Mouse (Mus musculus) gastrocnemius, postnatal 25 days (tissue): ENCODE measurements around the gene Inha. TPM values are rescaled to one million over a fixed set of nuclear protein-coding genes. Genes with fewer than 3 reads are reported as not detected.

Experiments used
- DNase-seq: peaks from one replicate; pipeline ENCODE4 v3.0.0; 2022
- total RNA-seq, 2 experiments: library from RNA; stranded (reverse); gene quantifications; 1 replicate in 1 of 2; 2 replicates in 1 of 2; pipeline ENCODE4 v1.2.3; 2021

Inha gene
- total RNA-seq, 2 experiments from 2014 or later, result 3.8 to 4.1 TPM

GRCm38 (mm10) chr1:75521321-75522031, 14.6 kb downstream of the Inha start, which contains the start of gene Stk11ip:
Gene Stk11ip (plus strand): TSS chr1:75521529.
- DNase-seq, result peak; percentile 91

DNA sequence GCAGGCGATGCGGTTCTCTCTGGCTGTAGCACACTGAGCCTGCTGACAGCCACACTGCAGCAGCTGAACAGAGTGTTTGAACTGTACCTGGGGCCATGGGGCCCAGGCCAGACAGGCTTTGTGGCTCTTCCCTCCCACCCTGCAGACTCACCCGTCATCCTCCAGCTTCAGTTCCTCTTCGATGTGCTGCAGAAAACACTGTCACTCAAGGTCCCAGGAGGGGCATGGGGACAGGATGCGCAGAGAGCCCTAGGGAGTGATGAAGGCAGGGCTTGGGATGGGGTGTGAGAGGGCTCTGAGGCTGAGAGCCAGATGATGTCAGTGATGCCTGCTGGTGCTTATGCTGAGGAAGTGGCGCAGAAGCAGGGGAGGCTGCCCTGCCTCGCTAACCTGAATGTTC, 17.8 kb downstream of the Inha start:
- no peak for DNase-seq

GRCm38 (mm10) chr1:75530546-75530945, 23.7 kb downstream of the Inha start:
- no peak for DNase-seq

DNA sequence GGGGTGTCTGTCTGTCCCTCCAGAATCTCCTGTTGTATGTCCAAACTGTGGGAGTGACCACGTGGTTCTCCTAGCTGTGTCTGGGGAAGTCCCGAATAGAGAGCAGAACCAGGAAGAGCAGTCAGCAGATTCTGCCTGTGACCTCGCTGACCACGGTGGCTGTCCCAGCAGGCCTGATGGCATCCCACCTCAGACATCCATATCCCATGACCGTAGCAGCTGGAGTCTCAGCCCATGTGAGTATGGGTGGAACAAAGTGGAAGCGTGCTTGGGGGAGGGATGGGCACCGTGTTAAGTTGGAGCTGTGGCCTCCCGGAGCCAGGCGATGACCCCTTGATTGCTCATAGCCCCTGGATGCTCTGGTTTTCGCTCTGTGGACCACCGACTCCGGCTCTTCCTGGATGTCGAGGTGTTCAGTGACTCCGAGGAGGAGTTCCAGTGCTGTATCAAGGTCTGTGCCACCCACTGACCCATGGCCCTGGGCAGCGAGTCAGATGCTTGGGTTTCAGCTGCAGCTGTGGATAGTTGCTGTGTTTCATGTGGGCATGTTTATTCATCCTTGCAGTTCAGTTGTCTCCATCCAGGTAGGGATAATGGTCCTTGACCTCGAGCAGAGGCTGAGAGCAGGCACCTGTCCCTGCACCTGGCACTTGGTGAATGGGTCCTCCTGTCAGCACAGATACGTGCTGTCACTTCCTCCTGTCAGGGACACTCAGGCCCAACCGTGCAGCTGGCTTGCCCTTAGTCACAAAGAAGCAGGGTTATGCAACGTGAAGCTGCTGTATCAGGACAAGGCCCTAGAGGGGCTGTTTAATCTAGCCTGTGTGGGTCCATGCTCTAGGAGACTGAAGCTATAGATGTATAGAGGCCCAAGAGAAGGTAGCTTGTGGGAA, 25.6 kb downstream of the Inha start:
- DNase-seq, result no peak

- no peak for DNase-seq
These were observed 26.7 kb downstream of the Inha start for GRCm38 (mm10) chr1:75533325-75534252.

DNA sequence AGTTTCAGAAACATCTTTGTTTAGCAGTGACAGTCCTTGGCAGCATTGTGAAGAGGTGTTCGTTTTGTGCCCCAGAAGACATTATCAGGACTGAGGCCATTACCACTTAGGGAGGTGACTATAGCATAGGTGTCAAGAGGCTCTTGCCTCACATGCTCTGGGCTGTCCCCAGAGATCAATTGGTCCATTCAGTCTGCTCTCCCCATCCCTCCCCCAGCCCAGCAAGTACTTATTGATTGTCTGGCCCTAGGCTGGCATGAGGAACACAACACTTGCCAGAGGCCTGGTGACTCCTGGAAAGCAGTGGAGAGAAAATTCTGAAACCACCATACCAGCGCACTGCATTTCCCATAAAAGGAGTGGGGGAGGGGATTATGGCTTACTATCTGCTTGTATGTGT, 30.7 kb downstream of the Inha start:
- no peak for DNase-seq

GRCm38 (mm10) chr1:75538597-75539190, 31.8 kb downstream of the Inha start:
- DNase-seq, result no peak

DNA sequence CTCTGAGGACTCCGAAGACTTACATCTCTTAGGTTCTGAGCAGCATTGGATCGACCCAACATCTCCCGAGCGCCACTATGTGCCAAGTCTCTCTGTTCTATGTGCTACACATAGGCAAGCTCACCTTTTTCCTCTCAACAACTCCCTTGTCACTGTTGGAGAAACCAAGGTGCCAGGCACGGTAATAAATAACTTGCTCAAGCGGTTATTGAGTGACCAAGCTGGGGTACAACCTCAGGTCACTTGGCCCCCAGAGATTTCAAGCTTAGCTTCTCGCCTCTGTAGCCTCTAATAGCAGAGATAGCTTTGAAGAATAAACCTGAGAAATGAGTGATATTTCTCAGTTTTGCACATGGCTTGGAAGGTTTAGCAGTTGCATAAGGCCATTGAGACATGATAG, 34.6 kb downstream of the Inha start:
- DNase-seq, result no peak

GRCm38 (mm10) chr1:75544351-75544750, 37.5 kb downstream of the Inha start:
- no peak for DNase-seq

DNA sequence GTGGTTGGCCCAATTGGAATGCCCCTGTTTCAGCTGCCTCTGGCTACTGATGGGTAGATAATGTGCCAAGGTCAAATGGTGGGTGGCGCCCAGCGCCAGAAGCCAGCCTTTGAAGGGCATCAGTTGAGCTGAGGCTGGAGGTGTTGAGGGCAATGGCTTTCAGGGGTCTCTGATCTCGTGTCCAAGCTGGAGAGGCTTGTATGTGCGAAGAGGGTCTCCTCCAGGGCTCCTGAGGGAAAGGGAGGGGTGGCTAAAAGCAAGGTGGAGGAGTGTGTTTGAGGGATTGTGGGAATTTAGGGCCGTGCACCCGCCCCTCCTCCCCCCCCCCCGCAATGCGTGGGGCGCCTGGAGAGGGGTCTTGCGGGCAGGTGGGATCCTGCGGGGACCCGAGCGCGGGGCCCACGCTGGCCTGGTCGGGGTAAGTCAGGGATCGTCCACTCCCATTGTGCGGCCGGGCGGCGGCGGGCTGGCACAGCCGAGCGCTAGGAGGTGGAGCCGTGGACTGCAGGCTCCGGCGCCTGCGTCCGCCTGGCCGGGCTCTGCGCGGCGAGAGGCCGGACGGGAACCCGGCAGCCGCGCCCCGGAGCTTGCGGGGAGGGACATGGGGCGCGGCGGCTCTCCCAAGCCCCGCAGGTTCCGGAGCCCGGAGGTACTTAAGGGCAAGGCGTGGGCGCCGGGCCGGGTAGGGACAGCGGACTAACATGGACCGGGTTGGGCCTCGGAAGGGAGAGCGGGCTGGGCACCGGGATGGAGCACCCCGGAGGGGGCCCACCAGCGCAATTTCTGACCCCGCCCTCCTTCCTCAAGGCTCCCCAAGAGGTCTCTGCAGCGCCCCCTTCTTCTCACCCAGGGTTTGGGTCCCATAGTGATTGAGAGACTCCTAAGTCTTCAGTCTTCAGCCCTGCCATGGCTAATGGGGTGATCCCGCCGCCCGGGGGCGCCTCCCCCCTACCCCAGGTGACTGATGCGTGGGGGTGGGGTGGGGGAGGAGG, 39.4 kb downstream of the Inha start, which contains the start of gene Slc4a3:
Gene Slc4a3 (plus strand): TSS at position 302 of the 992 bp plus-strand sequence.
- DNase-seq, result peak; percentile 65

GRCm38 (mm10) chr1:75547351-75547750, 40.5 kb downstream of the Inha start:
- DNase-seq, result no peak

GRCm38 (mm10) chr1:75548083-75548482, 41.2 kb downstream of the Inha start:
- DNase-seq, result no peak

DNA sequence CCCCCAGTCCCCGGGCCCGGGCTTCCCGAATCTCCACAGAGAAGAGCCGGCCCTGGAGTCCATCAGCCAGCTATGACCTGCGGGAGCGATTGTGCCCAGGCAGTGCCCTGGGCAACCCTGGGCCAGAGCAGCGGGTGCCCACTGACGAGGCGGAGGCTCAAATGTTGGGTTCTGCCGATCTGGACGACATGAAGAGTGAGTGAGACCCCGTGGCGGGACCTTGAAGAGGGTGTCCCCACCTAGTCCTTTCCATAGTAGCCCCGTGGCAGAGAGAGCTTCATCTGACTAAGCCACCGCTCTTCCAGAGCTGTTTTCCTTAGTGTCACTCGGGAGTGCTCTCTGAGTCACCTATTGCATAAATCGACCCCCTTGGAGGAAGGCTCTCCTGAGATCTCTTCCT, 42.0 kb downstream of the Inha start:
- DNase-seq, result no peak

DNA sequence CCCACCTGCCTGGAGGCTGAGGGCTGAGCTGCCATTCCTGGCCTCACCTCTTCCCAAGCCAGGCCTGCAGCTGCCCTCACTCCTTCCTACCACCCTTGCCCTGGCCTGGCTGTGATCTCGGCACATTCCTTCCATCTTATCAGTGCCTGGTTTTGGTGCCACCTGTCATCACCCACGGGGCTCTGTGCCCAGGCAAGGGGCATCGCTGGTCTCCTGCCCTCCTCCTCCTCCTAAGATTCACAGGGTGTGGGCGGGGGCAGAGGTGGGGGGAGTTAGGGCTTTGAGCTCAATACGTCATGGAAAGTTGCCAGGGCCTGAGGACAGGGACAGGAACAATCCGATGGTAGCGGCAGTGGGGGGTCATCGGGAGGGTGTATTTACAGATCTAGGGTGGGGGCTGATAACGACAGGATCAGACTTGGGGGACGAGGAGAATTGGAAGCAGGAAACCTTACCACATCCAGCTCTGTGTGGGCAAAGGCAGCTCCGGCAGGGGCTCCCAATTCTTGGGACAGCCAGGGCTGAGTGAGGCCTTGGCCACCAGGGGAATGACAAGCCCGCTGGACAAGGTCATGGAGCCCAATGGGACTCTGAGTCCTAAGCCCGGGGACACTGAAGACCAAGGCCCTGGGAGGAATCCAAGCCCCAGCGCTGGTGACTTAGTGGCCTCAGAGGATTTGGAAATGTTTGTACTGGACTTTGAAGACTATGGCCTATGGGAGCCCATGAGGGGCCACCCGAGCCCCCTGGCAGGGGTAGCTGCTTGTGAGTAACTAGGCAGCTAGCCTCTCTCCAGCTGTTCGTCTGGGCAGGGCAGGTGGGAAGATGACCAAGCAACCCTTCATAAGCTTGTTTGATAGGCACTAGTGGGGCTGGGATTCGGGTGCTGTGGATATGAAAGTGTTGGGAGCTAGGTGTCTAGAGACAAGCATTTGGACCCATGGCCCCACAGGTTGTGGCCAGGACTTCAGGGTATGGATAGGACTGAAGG, 42.7 kb downstream of the Inha start:
- no peak for DNase-seq

DNA sequence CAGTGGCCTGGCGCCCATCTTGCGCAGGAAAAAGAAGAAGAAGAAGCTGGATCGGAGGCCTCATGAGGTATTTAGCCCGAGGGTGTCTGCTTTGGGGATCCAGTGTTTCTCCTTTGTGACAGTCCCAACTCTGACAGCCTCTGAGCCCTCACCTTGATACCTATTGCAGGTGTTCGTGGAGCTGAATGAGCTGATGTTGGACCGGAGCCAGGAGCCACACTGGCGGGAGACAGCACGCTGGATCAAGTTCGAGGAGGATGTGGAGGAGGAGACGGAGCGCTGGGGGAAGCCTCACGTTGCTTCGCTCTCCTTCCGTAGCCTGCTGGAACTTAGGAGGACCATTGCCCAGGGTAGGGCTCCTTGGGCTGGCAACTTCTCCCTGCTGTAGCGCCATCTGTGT, 43.7 kb downstream of the Inha start:
- DNase-seq, result no peak

GRCm38 (mm10) chr1:75555680-75556079, 48.8 kb downstream of the Inha start:
- DNase-seq, result no peak

DNA sequence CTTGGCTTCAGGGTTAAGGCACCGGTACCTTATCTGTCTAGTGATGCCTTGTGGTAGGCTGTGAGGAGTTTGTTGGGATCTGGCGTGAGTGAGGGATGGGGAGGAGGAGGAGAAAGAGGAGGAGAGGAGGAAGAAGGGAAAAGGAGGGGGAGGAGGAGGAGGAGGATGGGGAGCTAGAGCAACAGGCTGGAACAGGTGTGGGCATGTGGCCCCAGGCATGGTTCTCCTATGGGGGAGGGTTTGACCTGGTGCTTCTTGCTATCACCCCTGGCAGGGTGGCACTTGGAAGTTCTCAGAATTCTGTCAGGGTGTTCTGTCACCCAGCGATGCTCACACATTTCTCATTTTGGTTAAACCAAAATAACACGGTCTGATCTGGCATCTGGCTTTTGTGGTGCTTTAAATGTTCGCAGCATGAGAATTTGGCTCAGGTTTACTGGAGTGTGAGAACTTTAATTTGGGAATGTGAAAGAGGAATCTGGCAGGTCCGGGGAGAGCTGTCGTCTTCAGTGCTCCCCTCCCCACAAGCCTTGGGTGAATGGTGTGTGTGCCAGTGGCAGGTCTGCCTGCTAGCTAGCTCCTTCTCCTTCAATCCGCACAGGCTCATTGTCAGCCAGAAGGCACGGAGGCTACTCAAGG, 49.4 kb downstream of the Inha start:
- no peak for DNase-seq

DNA sequence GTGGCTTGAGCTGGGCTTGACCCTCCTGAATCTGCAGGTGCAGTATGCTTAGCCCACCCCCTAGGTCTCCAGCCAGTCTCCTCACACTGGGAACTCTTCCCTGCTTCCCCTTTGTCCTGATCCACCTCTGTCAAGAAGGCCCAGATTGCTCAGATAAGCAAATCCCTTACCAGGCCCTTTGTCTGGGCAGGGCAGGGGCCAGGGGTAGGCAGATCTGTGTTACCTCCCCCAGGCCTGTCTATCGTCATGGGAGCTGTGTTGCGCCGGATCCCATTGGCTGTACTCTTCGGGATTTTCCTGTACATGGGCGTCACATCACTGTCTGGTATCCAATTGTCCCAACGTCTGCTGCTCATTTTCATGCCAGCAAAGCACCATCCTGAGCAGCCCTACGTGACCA, 50.2 kb downstream of the Inha start:
- no peak for DNase-seq
